Mouse (Mus musculus): Measurements from ENCODE around the gene Plxdc2. TPM values are rescaled to one million over a fixed set of nuclear protein-coding genes. Genes with fewer than 3 reads are reported as not detected.

The Plxdc2 gene
- polyA plus RNA-seq, 1 experiment from 2014 or later: 24.4 TPM

DNA sequence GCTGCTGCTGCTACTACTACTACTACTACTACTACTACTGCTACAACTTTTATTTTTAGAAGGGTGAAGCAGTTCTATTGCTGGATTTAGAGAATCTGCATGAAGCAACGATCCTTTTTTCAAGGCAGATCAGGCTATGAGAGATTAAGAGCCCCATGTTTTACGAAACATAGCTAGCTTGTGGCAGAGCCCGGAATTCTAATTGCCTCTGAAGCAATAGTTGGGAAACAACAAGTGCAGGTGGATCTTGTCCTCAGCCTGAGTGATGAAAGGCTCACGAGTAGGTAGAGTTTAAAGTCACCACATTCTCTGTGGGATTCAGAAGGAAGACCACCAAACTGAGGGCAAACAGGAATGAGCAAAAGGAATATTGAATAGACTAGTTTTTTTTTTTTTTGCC, 91.8 kb downstream of the Plxdc2 start:
- no peak overlapping the region for H3K4me2 ChIP-seq
- H3K27ac ChIP-seq: no peak overlapping the region
- no peak overlapping the region for H3K4me3 ChIP-seq
- no peaks in the 10 kb centered on the region for H3K9me3 ChIP-seq
- no peak overlapping the region for H3K9ac ChIP-seq
- no peaks in the 10 kb centered on the region for H3K4me1 ChIP-seq
- WGBS: 78% methylated on average over 4 of the region's 4 CpGs
- H3K36me3 ChIP-seq (replicated peaks): no peaks in the 10 kb centered on the region
- ATAC-seq (replicated peaks): no peak
- no peaks in the 10 kb centered on the region for H3K27me3 ChIP-seq (replicated peaks)

DNA sequence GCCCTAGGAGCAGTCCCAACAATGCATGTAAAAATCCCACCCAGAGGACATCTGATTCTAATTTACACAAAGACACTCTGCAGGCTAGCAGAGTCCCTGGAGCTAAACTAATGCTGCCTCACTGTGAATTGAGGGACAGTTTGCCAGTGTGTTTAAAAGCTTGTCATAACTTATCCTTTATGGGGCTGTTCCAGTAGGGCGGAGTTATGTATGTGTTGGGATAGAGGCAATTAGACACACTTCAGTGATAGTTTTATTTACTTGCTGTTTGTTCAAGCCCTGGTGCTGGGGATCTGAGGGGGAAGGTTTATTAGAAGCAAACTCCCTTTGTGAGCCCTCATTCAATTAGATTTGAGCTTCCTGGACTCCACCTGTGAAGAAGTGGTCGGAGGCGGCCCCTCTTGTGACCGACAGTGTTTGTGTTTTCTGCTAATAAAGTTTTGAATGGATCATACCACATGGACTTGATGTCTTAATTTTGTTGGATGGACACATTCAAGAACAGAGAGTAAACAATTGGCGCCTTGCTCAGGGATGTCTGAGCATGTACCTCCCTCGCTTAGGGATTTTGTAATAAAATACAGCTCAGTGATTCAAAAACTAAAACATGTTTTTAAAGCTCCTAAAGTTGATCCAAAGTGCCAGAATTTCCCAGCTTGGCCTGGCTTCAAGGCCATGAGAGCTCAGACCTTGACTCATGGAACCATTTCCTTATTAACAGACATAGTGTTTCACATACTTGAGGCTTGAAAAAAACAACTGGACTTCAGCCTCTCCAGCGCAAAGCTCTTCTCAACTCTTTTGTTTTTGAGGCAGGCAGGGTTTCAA, 94.9 kb downstream of the Plxdc2 start:
- Histone ChIP-seq H3K4me2 (no peak overlapping the region), H3K4me1 (no peaks in the 10 kb centered on the region), H3K9ac (no peak overlapping the region), H3K27me3 (replicated peaks) (no peaks in the 10 kb centered on the region), H3K9me3 (no peaks in the 10 kb centered on the region), H3K4me3 (no peak overlapping the region), H3K36me3 (replicated peaks) (no peaks in the 10 kb centered on the region), H3K27ac (no peak overlapping the region)
- WGBS: 38% methylated on average over 7 of the region's 7 CpGs
- ATAC-seq (replicated peaks): no peak; the same call in 1 of the 2 replicates

DNA sequence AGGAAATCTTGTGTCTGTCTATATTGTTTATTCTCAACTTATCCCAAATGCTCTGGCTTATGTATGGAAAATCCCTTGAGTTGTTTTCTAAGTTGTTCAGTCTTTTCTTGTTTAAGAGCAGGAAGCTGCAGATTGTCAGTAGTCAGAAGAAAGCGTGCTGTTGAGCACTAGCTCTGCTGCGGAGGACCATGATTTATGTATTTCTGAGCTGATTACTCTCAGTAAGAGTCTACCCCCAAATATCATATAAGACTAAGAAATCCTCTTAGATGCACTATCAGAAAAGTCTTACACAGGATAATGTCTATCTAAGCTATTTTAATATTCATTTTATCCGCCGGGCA, 95.5 kb downstream of the Plxdc2 start:
- no peak for ATAC-seq (replicated peaks)
- H3K36me3 ChIP-seq (replicated peaks): no peaks in the 10 kb centered on the region
- no peaks in the 10 kb centered on the region for H3K4me1 ChIP-seq
- H3K4me3 ChIP-seq: no peak overlapping the region
- H3K27ac ChIP-seq: no peak overlapping the region
- WGBS: 88% methylated on average over 4 of the region's 4 CpGs
- no peak overlapping the region for H3K4me2 ChIP-seq
- no peaks in the 10 kb centered on the region for H3K27me3 ChIP-seq (replicated peaks)
- H3K9ac ChIP-seq: no peak overlapping the region
- H3K9me3 ChIP-seq: no peaks in the 10 kb centered on the region

DNA sequence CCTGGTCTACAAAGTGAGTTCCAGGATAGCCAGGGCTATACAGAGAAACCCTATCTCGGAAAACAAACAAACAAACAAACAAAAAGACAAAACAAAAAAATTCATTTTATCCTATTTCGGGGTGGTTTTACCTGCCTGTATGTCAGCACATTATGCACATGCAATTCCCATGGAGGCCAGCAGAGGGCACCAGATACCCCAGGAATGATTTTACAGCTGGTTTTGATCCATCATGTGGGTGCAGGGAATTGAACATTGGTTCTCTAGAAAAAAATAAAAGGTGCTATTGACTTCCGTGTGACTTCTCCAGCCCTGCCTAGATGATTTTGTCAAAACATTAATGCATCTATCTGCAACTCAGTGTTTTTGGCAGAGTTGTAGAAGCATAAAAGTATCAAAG, 96.0 kb downstream of the Plxdc2 start:
- H3K4me2 ChIP-seq: no peak overlapping the region
- no peak overlapping the region for H3K4me3 ChIP-seq
- no peaks in the 10 kb centered on the region for H3K9me3 ChIP-seq
- no peak overlapping the region for H3K27ac ChIP-seq
- WGBS: 95% methylated on average over 3 of the region's 3 CpGs
- no peaks in the 10 kb centered on the region for H3K4me1 ChIP-seq
- no peak for ATAC-seq (replicated peaks)
- H3K9ac ChIP-seq: no peak overlapping the region
- H3K27me3 ChIP-seq (replicated peaks): no peaks in the 10 kb centered on the region
- no peaks in the 10 kb centered on the region for H3K36me3 ChIP-seq (replicated peaks)

DNA sequence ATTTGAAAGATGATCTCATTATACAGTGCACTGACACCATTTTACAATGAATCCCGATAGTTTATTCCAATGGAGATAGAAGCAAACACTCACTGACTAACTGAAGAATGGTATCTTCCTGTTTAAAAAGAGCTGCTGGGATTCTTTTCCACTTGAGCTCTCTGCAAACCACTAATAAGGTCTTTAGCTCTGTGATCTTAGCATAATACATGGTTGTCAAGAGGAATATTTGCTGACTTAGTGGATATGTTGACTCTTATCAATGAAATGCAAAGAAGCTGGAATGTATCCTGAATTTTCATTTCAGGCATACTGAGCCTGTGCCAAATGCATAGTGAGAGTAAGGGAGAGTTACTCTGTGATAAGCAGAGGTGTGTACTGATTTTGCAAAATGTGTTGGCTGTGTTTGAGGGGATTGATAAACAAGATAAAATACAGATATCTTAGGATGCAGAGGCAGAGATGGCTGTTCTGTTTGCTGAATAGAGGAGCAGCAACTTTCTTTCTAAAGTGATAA, 100.2 kb downstream of the Plxdc2 start:
- Histone ChIP-seq H3K9ac (no peak overlapping the region), H3K4me1 (no peaks in the 10 kb centered on the region), H3K4me2 (no peak overlapping the region), H3K27ac (no peak overlapping the region), H3K4me3 (no peak overlapping the region), H3K9me3 (no peaks in the 10 kb centered on the region), H3K36me3 (replicated peaks) (no peaks in the 10 kb centered on the region), H3K27me3 (replicated peaks) (no peaks in the 10 kb centered on the region)
- 63% methylated on average over 1 of the region's 1 CpGs for WGBS
- ATAC-seq (replicated peaks): 0 out of 2 replicates have a peak, but pooled peaks have one; percentile 61

DNA sequence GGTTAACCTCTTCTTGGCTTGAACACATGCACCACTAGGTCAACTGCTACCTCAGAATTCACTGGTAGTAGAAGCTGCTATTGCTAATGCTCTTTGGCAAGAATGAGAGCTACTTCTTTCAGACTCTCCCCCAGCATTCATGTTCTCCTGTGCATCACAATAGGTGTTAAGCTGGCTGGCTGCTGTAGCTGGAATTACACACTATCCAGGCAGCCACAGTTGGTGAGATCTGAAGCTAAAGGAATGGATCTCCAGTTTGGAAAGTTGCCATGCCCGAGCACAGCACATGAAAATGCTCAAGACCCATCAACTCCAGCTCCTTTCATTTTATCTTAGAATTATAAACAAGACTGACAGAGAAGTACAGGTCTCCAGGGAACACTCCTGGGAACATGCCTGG, 103.4 kb downstream of the Plxdc2 start:
- no peaks in the 10 kb centered on the region for H3K9me3 ChIP-seq

DNA sequence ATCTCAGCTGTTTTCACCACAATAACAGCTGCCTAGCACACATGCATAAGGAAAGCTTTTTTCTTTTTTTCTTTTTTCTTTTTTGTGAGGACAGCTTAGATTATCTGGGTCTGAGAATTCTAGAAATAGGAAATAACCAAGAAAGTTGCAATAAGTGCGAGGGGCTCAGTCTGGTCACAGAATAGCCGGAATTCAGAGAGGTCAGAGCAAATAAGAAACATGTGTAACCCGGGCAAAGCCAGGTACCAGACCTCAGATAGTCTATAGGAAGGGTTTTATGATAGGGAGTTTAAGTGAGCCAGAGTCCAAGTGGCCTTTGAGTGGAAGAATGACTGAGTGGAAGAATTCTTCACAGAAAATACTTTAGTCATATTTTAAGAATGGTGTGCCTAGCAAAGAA, 114.0 kb downstream of the Plxdc2 start:
- WGBS: 88% methylated on average over 3 of the region's 3 CpGs
- H3K36me3 ChIP-seq (replicated peaks): no peaks in the 10 kb centered on the region
- ATAC-seq (replicated peaks): no peak

More for the DNA sequence above, 103.4 kb downstream of the Plxdc2 start:
- H3K36me3 ChIP-seq (replicated peaks): no peaks in the 10 kb centered on the region
- no peak overlapping the region for H3K9ac ChIP-seq
- H3K27ac ChIP-seq: no peak overlapping the region
- H3K4me1 ChIP-seq: no peaks in the 10 kb centered on the region
- no peak overlapping the region for H3K4me2 ChIP-seq
- H3K4me3 ChIP-seq: no peak overlapping the region
- 42% methylated on average over 1 of the region's 1 CpGs for WGBS
- no peaks in the 10 kb centered on the region for H3K27me3 ChIP-seq (replicated peaks)
- no peak for ATAC-seq (replicated peaks)

DNA sequence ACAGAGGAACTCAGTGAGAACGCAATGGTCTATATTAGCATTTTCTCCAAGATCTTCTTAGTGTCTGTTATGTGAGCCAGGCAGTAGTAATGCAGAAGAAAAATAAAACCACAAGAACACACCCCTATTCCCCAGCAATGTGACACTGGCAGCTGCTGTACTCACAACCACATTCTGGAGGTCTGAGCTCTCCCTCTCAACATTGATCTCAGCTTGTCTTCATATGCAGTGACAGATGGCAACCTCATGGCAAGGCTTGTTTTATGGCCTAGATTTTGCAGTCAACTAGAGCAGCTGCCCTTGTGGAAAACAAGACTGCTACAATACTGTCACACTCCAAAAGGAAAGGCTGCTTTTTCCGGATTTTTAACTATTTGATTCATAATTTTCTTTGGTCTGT, 127.8 kb downstream of the Plxdc2 start:
- Histone ChIP-seq H3K9ac (no peak overlapping the region), H3K27ac (no peak overlapping the region), H3K4me2 (no peak overlapping the region), H3K27me3 (replicated peaks) (no peaks in the 10 kb centered on the region), H3K9me3 (no peaks in the 10 kb centered on the region), H3K4me3 (no peak overlapping the region), H3K36me3 (replicated peaks) (no peaks in the 10 kb centered on the region), H3K4me1 (no peaks in the 10 kb centered on the region)
- no peak for ATAC-seq (replicated peaks)
- 91% methylated on average over 2 of the region's 2 CpGs for WGBS

More for the DNA sequence above, 114.0 kb downstream of the Plxdc2 start:
- no peaks in the 10 kb centered on the region for H3K9me3 ChIP-seq
- H3K27ac ChIP-seq: no peak overlapping the region
- no peaks in the 10 kb centered on the region for H3K27me3 ChIP-seq (replicated peaks)
- H3K4me1 ChIP-seq: no peaks in the 10 kb centered on the region
- no peak overlapping the region for H3K4me2 ChIP-seq
- no peak overlapping the region for H3K4me3 ChIP-seq
- H3K9ac ChIP-seq: no peak overlapping the region

DNA sequence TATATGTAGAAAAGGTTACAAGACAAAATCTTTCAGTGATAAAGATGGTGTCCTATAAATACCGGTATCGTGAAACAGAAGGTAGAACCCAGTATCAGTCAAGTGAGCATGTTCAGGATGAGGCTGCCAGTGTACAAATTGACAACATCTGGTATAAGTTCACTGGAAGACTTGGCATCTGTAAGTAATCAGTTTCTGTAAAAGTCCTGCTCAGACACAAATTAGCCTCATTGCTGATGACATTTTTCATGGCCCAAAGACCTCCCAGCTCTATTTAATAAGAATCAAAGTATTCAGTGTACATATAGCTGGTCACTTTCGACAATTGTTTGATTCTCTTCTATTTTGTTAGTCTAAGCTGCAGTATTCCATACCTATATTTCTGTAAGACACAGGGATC, 129.9 kb downstream of the Plxdc2 start:
- no peak overlapping the region for H3K4me3 ChIP-seq
- H3K36me3 ChIP-seq (replicated peaks): no peaks in the 10 kb centered on the region
- H3K4me1 ChIP-seq: no peaks in the 10 kb centered on the region
- H3K27ac ChIP-seq: no peak overlapping the region
- H3K27me3 ChIP-seq (replicated peaks): no peaks in the 10 kb centered on the region
- H3K9ac ChIP-seq: no peak overlapping the region
- no peak for ATAC-seq (replicated peaks)
- no peak overlapping the region for H3K4me2 ChIP-seq
- H3K9me3 ChIP-seq: no peaks in the 10 kb centered on the region
- WGBS: 86% methylated on average over 3 of the region's 3 CpGs

DNA sequence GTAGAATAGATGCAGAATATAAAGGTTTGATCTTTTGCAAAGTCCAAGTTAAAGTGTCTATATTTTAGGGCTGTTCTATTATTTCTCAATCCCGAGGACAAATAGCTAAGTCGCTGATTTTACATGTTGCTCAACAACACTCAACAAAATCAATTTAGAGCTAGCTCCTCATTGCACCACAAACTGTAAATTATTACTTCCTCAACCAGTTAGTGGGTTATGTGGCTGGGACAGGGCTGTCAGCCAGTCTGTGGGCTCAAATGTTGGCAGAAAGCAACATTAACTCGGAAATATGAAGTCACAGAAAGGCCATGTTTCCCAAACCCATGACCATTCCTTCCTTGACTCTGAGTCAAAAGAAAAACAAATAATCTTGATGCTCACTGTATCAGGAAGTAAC, 135.1 kb downstream of the Plxdc2 start:
- H3K4me2 ChIP-seq: no peak overlapping the region
- H3K27me3 ChIP-seq (replicated peaks): no peaks in the 10 kb centered on the region
- H3K9me3 ChIP-seq: no peaks in the 10 kb centered on the region
- H3K9ac ChIP-seq: no peak overlapping the region
- H3K36me3 ChIP-seq (replicated peaks): no peaks in the 10 kb centered on the region
- H3K27ac ChIP-seq: no peak overlapping the region
- H3K4me1 ChIP-seq: no peaks in the 10 kb centered on the region
- 92% methylated on average over 3 of the region's 3 CpGs for WGBS
- ATAC-seq (replicated peaks): no peak
- H3K4me3 ChIP-seq: no peak overlapping the region

DNA sequence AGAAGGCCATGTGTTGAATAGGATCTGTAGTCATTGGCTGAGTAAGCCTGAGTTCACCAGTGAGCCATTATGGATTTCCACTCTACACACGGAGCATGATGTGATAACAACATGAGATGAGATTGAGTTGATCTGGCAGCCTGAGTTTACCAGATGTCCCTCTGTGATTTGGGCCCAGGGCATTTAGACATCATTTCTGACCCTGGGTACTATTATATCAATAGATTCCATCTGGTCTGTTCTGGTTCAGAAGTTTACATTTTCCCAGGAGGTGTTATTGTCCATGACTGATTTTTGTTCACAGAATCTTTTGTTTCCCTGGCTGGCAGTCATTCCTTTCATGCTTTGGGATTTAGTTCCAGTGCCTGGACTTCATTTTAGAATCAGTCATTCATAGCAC, 146.7 kb downstream of the Plxdc2 start:
- Histone ChIP-seq H3K4me2 (no peak overlapping the region), H3K36me3 (replicated peaks) (no peaks in the 10 kb centered on the region), H3K27ac (no peak overlapping the region), H3K9me3 (no peaks in the 10 kb centered on the region), H3K9ac (no peak overlapping the region), H3K27me3 (replicated peaks) (no peaks in the 10 kb centered on the region), H3K4me1 (no peaks in the 10 kb centered on the region), H3K4me3 (no peak overlapping the region)
- no peak for ATAC-seq (replicated peaks)
- 29% methylated on average over 1 of the region's 1 CpGs for WGBS

DNA sequence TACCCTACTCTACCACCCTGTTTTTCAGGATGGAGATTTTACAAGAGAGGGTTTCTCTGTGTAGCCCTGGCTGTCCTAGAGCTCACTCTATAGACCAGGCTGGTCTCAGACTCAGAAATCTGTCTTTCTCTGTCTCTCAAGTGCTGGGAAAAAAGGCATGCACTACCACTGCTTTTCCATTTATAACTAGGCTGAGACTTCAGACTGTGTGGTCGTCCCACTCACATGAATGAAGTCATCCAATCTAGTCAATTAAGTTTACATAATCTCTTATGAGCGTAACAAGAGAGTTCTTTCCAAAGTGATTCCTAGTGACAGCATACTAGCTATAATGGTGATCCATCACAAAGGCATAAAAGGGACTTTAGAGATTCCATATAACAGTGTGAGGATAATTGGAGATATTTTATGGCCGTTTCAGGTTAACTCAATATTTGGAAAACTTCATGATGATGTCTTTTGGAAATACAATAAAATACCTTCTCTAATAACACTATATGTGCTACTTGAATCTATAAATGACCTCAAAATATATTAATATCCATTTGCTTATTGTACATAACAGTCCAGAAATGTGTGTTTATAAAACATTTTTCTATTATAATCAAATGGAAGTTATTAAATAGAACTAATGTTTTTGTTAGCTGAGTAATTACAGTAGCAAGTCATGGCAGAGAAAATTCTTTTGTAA, 151.6 kb downstream of the Plxdc2 start:
- Histone ChIP-seq H3K9ac (no peak overlapping the region), H3K4me2 (no peak overlapping the region), H3K36me3 (replicated peaks) (no peaks in the 10 kb centered on the region), H3K9me3 (no peaks in the 10 kb centered on the region), H3K4me3 (no peak overlapping the region), H3K27me3 (replicated peaks) (no peaks in the 10 kb centered on the region), H3K27ac (no peak overlapping the region), H3K4me1 (no peaks in the 10 kb centered on the region)
- 52% methylated on average over 3 of the region's 3 CpGs for WGBS
- ATAC-seq (replicated peaks): no peak

DNA sequence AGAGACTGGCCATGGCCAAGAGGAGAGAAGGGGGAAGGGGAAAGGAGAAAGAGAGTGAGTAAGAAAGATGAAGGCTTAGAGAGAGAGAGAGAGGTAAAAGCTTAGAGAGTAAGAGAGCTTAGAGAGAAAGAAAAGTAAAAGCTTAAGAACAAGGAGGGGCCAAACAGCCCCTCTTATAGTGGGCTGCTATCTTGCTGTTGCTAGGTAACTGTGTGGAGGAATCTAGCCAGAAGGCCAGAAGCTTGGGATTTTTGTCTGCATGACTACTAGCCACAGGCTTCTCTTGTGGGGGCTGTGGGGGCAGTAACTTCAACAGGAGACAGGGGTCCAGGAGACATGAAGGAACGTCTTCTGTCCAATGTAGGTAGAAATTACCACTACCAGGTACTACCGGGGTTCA, 162.0 kb downstream of the Plxdc2 start:
- Histone ChIP-seq H3K4me3 (no peak overlapping the region), H3K9me3 (no peaks in the 10 kb centered on the region), H3K27me3 (replicated peaks) (no peaks in the 10 kb centered on the region), H3K36me3 (replicated peaks) (no peaks in the 10 kb centered on the region), H3K4me1 (no peaks in the 10 kb centered on the region), H3K9ac (no peak overlapping the region), H3K27ac (no peak overlapping the region), H3K4me2 (no peak overlapping the region)
- 49% methylated on average over 2 of the region's 2 CpGs for WGBS
- ATAC-seq (replicated peaks): no peak
